Mouse (Mus musculus) mature B cell (primary cell): Measurements from ENCODE around the gene Atp8b5.

ENCODE experiments used
- in situ Hi-C: fragments of 300-500 bp; cut with MboI; formaldehyde crosslinking; loops from 2 replicates; pipeline ENCODE4 v1.14.3; 2019

Gene Atp8b5

GRCm38 (mm10) chr4:43383246-43384082, 116.5 kb downstream of the Atp8b5 start:
- in situ Hi-C loops, result no loop called here

GRCm38 (mm10) chr4:43384083-43384460, 117.1 kb downstream of the Atp8b5 start:
- in situ Hi-C loops, result no loop called here

- in situ Hi-C loops, result no loop called here
Observed at GRCm38 (mm10) chr4:43384541-43384940, 117.6 kb downstream of the Atp8b5 start.

- in situ Hi-C loops, result no loop called here
Observed at GRCm38 (mm10) chr4:43386932-43387331, 120.0 kb downstream of the Atp8b5 start.

GRCm38 (mm10) chr4:43389390-43389789, 122.4 kb downstream of the Atp8b5 start:
- in situ Hi-C loops, result no loop called here

- in situ Hi-C loops, result no loop called here
Observed at GRCm38 (mm10) chr4:43389845-43390440, 123.0 kb downstream of the Atp8b5 start.

GRCm38 (mm10) chr4:43391521-43392050, 124.6 kb downstream of the Atp8b5 start:
- in situ Hi-C loops, result no loop called here

- in situ Hi-C loops, result no loop called here
Observed at GRCm38 (mm10) chr4:43394345-43394891, 127.5 kb downstream of the Atp8b5 start.

GRCm38 (mm10) chr4:43395147-43395546, 128.2 kb downstream of the Atp8b5 start:
- in situ Hi-C loops, result no loop called here

- in situ Hi-C loops, result no loop called here
Observed at GRCm38 (mm10) chr4:43395836-43396235, 128.9 kb downstream of the Atp8b5 start.

GRCm38 (mm10) chr4:43396381-43396780, 129.4 kb downstream of the Atp8b5 start:
- in situ Hi-C loops, result no loop called here

GRCm38 (mm10) chr4:43398014-43398413, 131.1 kb downstream of the Atp8b5 start:
- in situ Hi-C loops, result no loop called here

GRCm38 (mm10) chr4:43398829-43399331, 131.9 kb downstream of the Atp8b5 start:
- in situ Hi-C loops, result no loop called here

- in situ Hi-C loops, result loop anchor here (25.0 kb wide), 1 partner anchor 337 kb away; the partner anchor contains the start of gene Unc13b
Observed at GRCm38 (mm10) chr4:43399391-43400131, 132.6 kb downstream of the Atp8b5 start.

- in situ Hi-C loops, result loop anchor here (25.0 kb wide), 1 partner anchor 339 kb away; the partner anchor contains the start of gene Unc13b
Observed at GRCm38 (mm10) chr4:43400976-43401375, 134.0 kb downstream of the Atp8b5 start.

- in situ Hi-C loops, result loop anchor here (25.0 kb wide), 1 partner anchor 339 kb away; the partner anchor contains the start of gene Unc13b
Observed at GRCm38 (mm10) chr4:43401486-43401885, 134.5 kb downstream of the Atp8b5 start.

GRCm38 (mm10) chr4:43402212-43402611, 135.3 kb downstream of the Atp8b5 start:
- in situ Hi-C loops, result loop anchor here (25.0 kb wide), 1 partner anchor 340 kb away; the partner anchor contains the start of gene Unc13b

GRCm38 (mm10) chr4:43404697-43405096, 137.7 kb downstream of the Atp8b5 start:
- in situ Hi-C loops, result loop anchor here (25.0 kb wide), 1 partner anchor 342 kb away; the partner anchor contains the start of gene Unc13b

GRCm38 (mm10) chr4:43406162-43406971, 139.4 kb downstream of the Atp8b5 start:
- in situ Hi-C loops, result loop anchor here (25.0 kb wide), 1 partner anchor 344 kb away; the partner anchor contains the start of gene Unc13b
